Mouse (Mus musculus) midbrain, embryonic 11.5 days (tissue): Measurements from ENCODE around the gene Iqschfp. TPM values are rescaled to one million over a fixed set of nuclear protein-coding genes. Genes with fewer than 3 reads are reported as not detected.

Experiments used
- ATAC-seq: fragments of 200-750 bp; cut with Nextera tagmentation; 2 replicates; pipeline ENCODE4 v1.8.0; 2017; ENCODE audit warnings: moderate TSS enrichment, moderate library complexity; ENCODE audit not compliant: low FRiP score
- DNase-seq: peaks from one replicate; pipeline ENCODE4 v3.0.0; 2015; ENCODE audit warnings: low spot score; ENCODE audit errors: missing footprints
- H3K27ac ChIP-seq: fragments of 300-500 bp; sonication (generic); 2 replicates; pipeline ENCODE4 v1.5.1; 2014; ENCODE audit warnings: low read depth, low read length
- H3K27me3 ChIP-seq: fragments of 300-500 bp; sonication (generic); 2 replicates; pipeline ENCODE4 v1.6.1; 2014; ENCODE audit warnings: mild to moderate bottlenecking, low read length, moderate library complexity, mixed read lengths; ENCODE audit not compliant: control insufficient read depth, insufficient read depth
- H3K36me3 ChIP-seq: fragments of 300-500 bp; sonication (generic); 2 replicates; pipeline ENCODE4 v1.6.1; 2014; ENCODE audit warnings: mild to moderate bottlenecking, low read length, moderate library complexity, mixed read lengths; ENCODE audit not compliant: control insufficient read depth, insufficient read depth
- H3K4me1 ChIP-seq: fragments of 300-500 bp; sonication (generic); 2 replicates; pipeline ENCODE4 v1.6.1; 2014; ENCODE audit warnings: low read length; ENCODE audit not compliant: control insufficient read depth, insufficient read depth
- H3K4me2 ChIP-seq: fragments of 300-500 bp; sonication (generic); 2 replicates; pipeline ENCODE4 v1.6.1; 2014; ENCODE audit warnings: mild to moderate bottlenecking, moderate library complexity
- H3K4me3 ChIP-seq: fragments of 300-500 bp; sonication (generic); 2 replicates; pipeline ENCODE4 v1.5.1; 2014; ENCODE audit warnings: low read depth, low read length
- H3K9ac ChIP-seq: fragments of 300-500 bp; sonication (generic); 2 replicates; pipeline ENCODE4 v1.6.1; 2014; ENCODE audit warnings: low read length
- H3K9me3 ChIP-seq: fragments of 300-500 bp; sonication (generic); 2 replicates; pipeline ENCODE4 v1.6.1; 2016; ENCODE audit warnings: low read length; ENCODE audit not compliant: control insufficient read depth
- WGBS: fragments of 180-500 bp; shearing (Covaris S2); extraction: QIAGEN DNeasy Blood & Tissue Kit; methylation state at CpG from one replicate; pipeline ENCODE4 v1.1.7; 2014; 5-methylcytosine and 5-hydroxymethylcytosine counted together
- polyA plus RNA-seq: library from polyadenylated mRNA; unstranded; fragments of >200 nt; fragmentation: Nextera tagmentation; extraction: Ambion mirVana; gene quantifications from 2 replicates; pipeline ENCODE4 v1.2.1, GENCODE M21; 2014

Gene Iqschfp
- polyA plus RNA-seq, 1 experiment from 2014 or later, result 2.6 TPM

GRCm38 (mm10) chr3:67974340-67974998 is 82.4 kb downstream of the Iqschfp start:
- H3K27ac ChIP-seq, result no peak overlapping the region
- H3K4me2 ChIP-seq, result no peak overlapping the region
- H3K36me3 ChIP-seq, result no peaks in the 10 kb centered on the region
- WGBS, result 84% methylated on average over 2 of the region's 2 CpGs
- H3K4me1 ChIP-seq, result no peaks in the 10 kb centered on the region
- no peak overlapping the region for H3K4me3 ChIP-seq
- ATAC-seq (no peak), DNase-seq (no peak)
- no peak overlapping the region for H3K9ac ChIP-seq
- H3K27me3 ChIP-seq, result no peaks in the 10 kb centered on the region
- H3K9me3 ChIP-seq, result no peaks in the 10 kb centered on the region

- DNase-seq, result no peak
- Histone ChIP-seq H3K36me3 (no peaks in the 10 kb centered on the region), H3K4me2 (no peak overlapping the region), H3K27ac (no peak overlapping the region), H3K4me3 (no peak overlapping the region), H3K27me3 (no peaks in the 10 kb centered on the region), H3K9me3 (no peaks in the 10 kb centered on the region), H3K4me1 (no peaks in the 10 kb centered on the region), H3K9ac (no peak overlapping the region)
- no peak for ATAC-seq
- 73% methylated on average over 1 of the region's 1 CpGs for WGBS
These were observed 88.0 kb downstream of the Iqschfp start for GRCm38 (mm10) chr3:67980006-67980405.

- Histone ChIP-seq H3K9me3 (no peaks in the 10 kb centered on the region), H3K36me3 (no peaks in the 10 kb centered on the region), H3K4me2 (no peak overlapping the region), H3K4me1 (no peaks in the 10 kb centered on the region), H3K27ac (no peak overlapping the region), H3K4me3 (no peak overlapping the region), H3K27me3 (no peaks in the 10 kb centered on the region), H3K9ac (no peak overlapping the region)
- DNase-seq, result no peak
- ATAC-seq, result no peak
- 77% methylated on average over 12 of the region's 12 CpGs for WGBS
These were observed 91.3 kb downstream of the Iqschfp start for GRCm38 (mm10) chr3:67983329-67983728.

GRCm38 (mm10) chr3:68002415-68002814 is 110.4 kb downstream of the Iqschfp start:
- Histone ChIP-seq H3K4me1 (no peaks in the 10 kb centered on the region), H3K4me3 (no peak overlapping the region), H3K36me3 (no peaks in the 10 kb centered on the region), H3K27ac (no peak overlapping the region), H3K9me3 (no peaks in the 10 kb centered on the region), H3K4me2 (no peak overlapping the region), H3K27me3 (no peaks in the 10 kb centered on the region), H3K9ac (no peak overlapping the region)
- WGBS, result 82% methylated on average over 4 of the region's 4 CpGs
- no peak for DNase-seq
- ATAC-seq, result peak; percentile 22; the same call in 1 of the 2 replicates

GRCm38 (mm10) chr3:68012342-68012741 is 120.3 kb downstream of the Iqschfp start:
- DNase-seq (no peak), ATAC-seq (no peak)
- Histone ChIP-seq H3K4me2 (no peak overlapping the region), H3K4me3 (no peak overlapping the region), H3K4me1 (no peaks in the 10 kb centered on the region), H3K9me3 (no peaks in the 10 kb centered on the region), H3K36me3 (no peaks in the 10 kb centered on the region), H3K9ac (no peak overlapping the region), H3K27me3 (no peaks in the 10 kb centered on the region), H3K27ac (no peak overlapping the region)

- H3K27me3 ChIP-seq, result no peaks in the 10 kb centered on the region
- H3K4me3 ChIP-seq, result no peak overlapping the region
- no peak overlapping the region for H3K27ac ChIP-seq
- ATAC-seq (no peak), DNase-seq (no peak)
- no peak overlapping the region for H3K4me2 ChIP-seq
- no peaks in the 10 kb centered on the region for H3K36me3 ChIP-seq
- H3K9me3 ChIP-seq, result no peaks in the 10 kb centered on the region
- WGBS, result 69% methylated on average over 1 of the region's 1 CpGs
- H3K9ac ChIP-seq, result no peak overlapping the region
- H3K4me1 ChIP-seq, result peaks cover 7% of the 10 kb centered on the region; the same call in 1 of the 2 replicates
These were observed 123.8 kb downstream of the Iqschfp start for GRCm38 (mm10) chr3:68015786-68016185.

GRCm38 (mm10) chr3:68019401-68019800 is 127.4 kb downstream of the Iqschfp start:
- Histone ChIP-seq H3K27ac (no peak overlapping the region), H3K27me3 (no peaks in the 10 kb centered on the region), H3K9me3 (no peaks in the 10 kb centered on the region), H3K36me3 (no peaks in the 10 kb centered on the region), H3K4me3 (no peak overlapping the region), H3K9ac (no peak overlapping the region; the same call in 1 of the 2 replicates), H3K4me2 (no peak overlapping the region), H3K4me1 (peaks cover 7% of the 10 kb centered on the region; the same call in 1 of the 2 replicates)
- WGBS, result 24% methylated on average over 4 of the region's 4 CpGs
- no peak for DNase-seq
- no peak for ATAC-seq

GRCm38 (mm10) chr3:68036097-68036496 is 144.1 kb downstream of the Iqschfp start:
- 62% methylated on average over 3 of the region's 3 CpGs for WGBS
- Histone ChIP-seq H3K4me2 (no peak overlapping the region), H3K4me3 (no peak overlapping the region), H3K9ac (no peak overlapping the region), H3K36me3 (no peaks in the 10 kb centered on the region), H3K9me3 (no peaks in the 10 kb centered on the region), H3K4me1 (no peaks in the 10 kb centered on the region), H3K27me3 (no peaks in the 10 kb centered on the region), H3K27ac (no peak overlapping the region)
- DNase-seq (no peak), ATAC-seq (peak; percentile 79)

GRCm38 (mm10) chr3:68042951-68043350 is 150.9 kb downstream of the Iqschfp start:
- Histone ChIP-seq H3K4me1 (peaks cover 2% of the 10 kb centered on the region), H3K27me3 (no peaks in the 10 kb centered on the region), H3K9me3 (no peaks in the 10 kb centered on the region), H3K9ac (no peak overlapping the region), H3K27ac (no peak overlapping the region), H3K4me3 (no peak overlapping the region), H3K36me3 (no peaks in the 10 kb centered on the region), H3K4me2 (no peak overlapping the region)
- DNase-seq, result no peak
- WGBS, result 89% methylated on average over 2 of the region's 2 CpGs
- no peak for ATAC-seq
